Mouse (Mus musculus): ENCODE measurements at regions not wholly inside any gene's neighbourhood (a gene's known extent, or its start where the extent isn't known, plus 50 kb on each side); places are given as distances from the start of the nearest gene placed in this dataset.

DNA sequence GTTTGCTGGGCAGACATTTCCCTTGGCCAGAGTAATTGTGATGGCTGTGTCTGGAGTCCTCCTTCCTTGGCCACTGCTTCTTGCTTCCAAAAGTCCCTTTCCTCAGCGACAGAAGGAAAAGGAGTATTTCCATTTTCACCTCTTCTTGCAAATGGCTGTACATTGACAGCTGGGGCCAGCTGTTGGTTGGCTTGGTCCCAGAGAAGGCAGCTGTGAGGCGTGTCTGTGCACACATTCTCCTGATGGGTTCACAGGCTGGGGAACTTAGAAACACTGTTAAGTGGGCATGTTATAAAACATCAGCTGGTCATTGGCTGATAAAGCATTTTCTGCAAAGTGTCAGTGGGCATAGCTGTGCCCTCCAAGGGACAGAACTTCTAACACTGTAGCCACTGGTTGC lies 290.4 kb upstream of the Trpc7 start:
- TF ChIP-seq EP300 (IDR thresholded peaks at IDR 0.05; ENCODE audit: low read depth), result no peak
- Histone ChIP-seq H3K27ac (ENCODE audit: low read depth) (no peak overlapping the region), H3K27me3 (ENCODE audit: control insufficient read depth, insufficient read depth, low read length) (no peaks in the 10 kb centered on the region), H3K36me3 (replicated peaks; ENCODE audit: control insufficient read depth, insufficient read depth, low read length) (no peaks in the 10 kb centered on the region), H3K9ac (replicated peaks; ENCODE audit: low read depth, low read length) (no peak overlapping the region), H3K4me1 (ENCODE audit: control insufficient read depth, insufficient read depth) (no peaks in the 10 kb centered on the region), H3K4me3 (ENCODE audit: low read depth, low read length) (no peak overlapping the region), H3K4me2 (ENCODE audit: low read depth, low read length) (no peak overlapping the region), H3K9me3 (replicated peaks; ENCODE audit: control insufficient read depth, low read length) (no peaks in the 10 kb centered on the region)
- 68% methylated on average over 2 of the region's 2 CpGs for WGBS
- no peak for DNase-seq (ENCODE audit: low spot score)
- no peak for ATAC-seq (ENCODE audit: insufficient read depth, low read depth)

DNA sequence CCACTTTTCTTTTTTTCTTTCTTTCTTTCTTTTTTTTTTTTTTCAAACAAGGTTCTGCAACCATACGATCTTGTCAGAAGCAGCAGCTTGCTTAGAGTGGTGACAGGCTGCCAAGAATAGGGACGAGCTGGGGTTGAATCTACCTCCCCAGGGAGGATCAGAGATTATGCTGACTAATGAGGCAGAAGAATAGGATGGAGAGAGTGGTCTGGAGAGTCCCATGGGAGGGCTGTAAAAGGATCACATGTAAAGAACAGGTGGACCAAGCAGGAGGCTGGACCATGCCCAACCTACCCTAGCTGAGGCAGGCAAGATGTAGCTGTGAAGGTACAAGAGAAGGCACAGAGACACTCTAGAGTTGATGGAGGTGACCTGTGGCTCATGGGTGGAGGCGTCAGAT lies 274.4 kb upstream of the Trpc7 start:
- no peak for ATAC-seq (ENCODE audit: insufficient read depth, low read depth)

DNA sequence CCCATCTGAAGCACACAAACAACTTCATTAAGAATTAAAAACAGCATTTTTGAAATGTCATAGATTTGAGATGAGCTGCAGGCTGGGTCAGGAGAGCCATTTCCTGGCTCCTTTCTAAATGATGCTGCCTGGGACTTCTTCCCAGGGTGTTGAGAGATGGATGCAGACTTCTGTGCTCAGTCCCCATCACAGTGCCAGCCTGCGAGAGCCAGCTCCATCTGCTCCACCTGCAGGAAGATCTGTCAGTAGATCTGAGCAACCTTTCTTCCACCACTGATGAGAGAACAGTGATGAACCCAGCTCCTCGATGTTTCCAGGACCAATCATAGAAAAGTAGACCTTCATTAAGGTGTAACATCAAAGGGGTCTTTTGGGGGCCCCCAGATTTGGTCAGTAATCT lies 273.8 kb upstream of the Trpc7 start:
- 83% methylated on average over 2 of the region's 2 CpGs for WGBS
- Histone ChIP-seq H3K4me1 (ENCODE audit: control insufficient read depth, insufficient read depth) (no peaks in the 10 kb centered on the region), H3K27me3 (ENCODE audit: control insufficient read depth, insufficient read depth, low read length) (no peaks in the 10 kb centered on the region), H3K27ac (ENCODE audit: low read depth) (no peak overlapping the region), H3K9me3 (replicated peaks; ENCODE audit: control insufficient read depth, low read length) (no peaks in the 10 kb centered on the region), H3K4me2 (ENCODE audit: low read depth, low read length) (no peak overlapping the region), H3K36me3 (replicated peaks; ENCODE audit: control insufficient read depth, insufficient read depth, low read length) (no peaks in the 10 kb centered on the region), H3K9ac (replicated peaks; ENCODE audit: low read depth, low read length) (no peak overlapping the region), H3K4me3 (ENCODE audit: low read depth, low read length) (no peak overlapping the region)
- TF ChIP-seq EP300 (IDR thresholded peaks at IDR 0.05; ENCODE audit: low read depth) (no peak), CTCF (IDR thresholded peaks at IDR 0.05; ENCODE audit: low read depth) (no peak)
- ATAC-seq (ENCODE audit: insufficient read depth, low read depth) (no peak), DNase-seq (ENCODE audit: low spot score) (no peak)

More for the DNA sequence above, 274.4 kb upstream of the Trpc7 start:
- Histone ChIP-seq H3K4me2 (ENCODE audit: low read depth, low read length) (no peak overlapping the region), H3K9ac (replicated peaks; ENCODE audit: low read depth, low read length) (no peak overlapping the region), H3K9me3 (replicated peaks; ENCODE audit: control insufficient read depth, low read length) (no peaks in the 10 kb centered on the region), H3K4me1 (ENCODE audit: control insufficient read depth, insufficient read depth) (no peaks in the 10 kb centered on the region), H3K27me3 (ENCODE audit: control insufficient read depth, insufficient read depth, low read length) (no peaks in the 10 kb centered on the region), H3K36me3 (replicated peaks; ENCODE audit: control insufficient read depth, insufficient read depth, low read length) (no peaks in the 10 kb centered on the region), H3K4me3 (ENCODE audit: low read depth, low read length) (no peak overlapping the region), H3K27ac (ENCODE audit: low read depth) (no peak overlapping the region)
- no peak for TF ChIP-seq EP300 (IDR thresholded peaks at IDR 0.05; ENCODE audit: low read depth)
- no peak for TF ChIP-seq CTCF (IDR thresholded peaks at IDR 0.05; ENCODE audit: low read depth)
- no peak for DNase-seq (ENCODE audit: low spot score)
- WGBS, result 49% methylated on average over 3 of the region's 3 CpGs

DNA sequence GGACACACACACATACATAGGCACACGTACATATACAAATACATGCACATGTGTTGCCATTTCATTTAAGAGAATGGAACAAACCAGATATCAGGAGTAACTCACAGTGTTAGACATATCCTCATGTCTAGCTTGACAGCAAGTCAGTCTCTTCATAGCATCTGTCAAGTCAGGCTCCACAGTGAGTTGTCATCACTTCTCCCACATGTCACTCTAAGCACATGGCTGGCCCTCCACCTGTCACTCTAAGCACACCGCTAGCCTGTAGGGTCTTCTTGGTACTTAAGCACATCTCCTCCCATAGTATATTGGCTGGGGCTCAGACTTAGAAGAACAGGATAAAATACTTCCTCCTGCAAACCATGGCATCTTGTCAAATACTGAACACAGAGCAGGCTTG lies 269.6 kb upstream of the Trpc7 start:
- H3K9me3 ChIP-seq (replicated peaks; ENCODE audit: control insufficient read depth, low read length), result no peaks in the 10 kb centered on the region
- TF ChIP-seq EP300 (IDR thresholded peaks at IDR 0.05; ENCODE audit: low read depth) (no peak), CTCF (IDR thresholded peaks at IDR 0.05; ENCODE audit: low read depth) (no peak)
- DNase-seq (ENCODE audit: low spot score) (no peak), ATAC-seq (ENCODE audit: insufficient read depth, low read depth) (no peak)
- H3K4me3 ChIP-seq (ENCODE audit: low read depth, low read length), result no peak overlapping the region
- no peak overlapping the region for H3K9ac ChIP-seq (replicated peaks; ENCODE audit: low read depth, low read length)
- H3K27ac ChIP-seq (ENCODE audit: low read depth), result no peak overlapping the region
- no peaks in the 10 kb centered on the region for H3K27me3 ChIP-seq (ENCODE audit: control insufficient read depth, insufficient read depth, low read length)
- WGBS, result 72% methylated on average over 2 of the region's 2 CpGs
- H3K4me1 ChIP-seq (ENCODE audit: control insufficient read depth, insufficient read depth), result no peaks in the 10 kb centered on the region
- no peaks in the 10 kb centered on the region for H3K36me3 ChIP-seq (replicated peaks; ENCODE audit: control insufficient read depth, insufficient read depth, low read length)
- no peak overlapping the region for H3K4me2 ChIP-seq (ENCODE audit: low read depth, low read length)

DNA sequence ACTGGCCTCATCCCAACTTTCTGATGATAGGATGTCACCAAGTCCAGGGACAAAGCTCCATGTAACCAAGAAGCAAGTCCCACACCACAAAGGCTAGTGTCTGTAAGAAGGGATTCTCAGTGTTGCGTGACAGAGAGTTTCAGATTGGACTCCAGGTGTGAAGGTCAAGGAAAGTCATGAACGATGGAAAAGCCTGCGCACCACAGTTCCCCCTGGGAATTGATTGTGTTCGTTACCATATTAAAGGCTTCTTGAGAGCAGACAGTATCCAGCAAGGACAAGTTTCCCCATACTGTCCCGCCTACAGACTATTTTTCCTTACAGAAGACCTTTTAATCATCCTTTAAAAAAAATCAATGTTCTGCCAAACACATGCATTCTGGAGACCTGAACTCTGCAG lies 257.0 kb upstream of the Trpc7 start:
- DNase-seq (ENCODE audit: low spot score) (no peak), ATAC-seq (ENCODE audit: insufficient read depth, low read depth) (no peak)
- 71% methylated on average over 5 of the region's 5 CpGs for WGBS
- Histone ChIP-seq H3K36me3 (replicated peaks; ENCODE audit: control insufficient read depth, insufficient read depth, low read length) (no peaks in the 10 kb centered on the region), H3K4me2 (ENCODE audit: low read depth, low read length) (no peak overlapping the region), H3K4me3 (ENCODE audit: low read depth, low read length) (no peak overlapping the region), H3K9ac (replicated peaks; ENCODE audit: low read depth, low read length) (no peak overlapping the region), H3K27me3 (ENCODE audit: control insufficient read depth, insufficient read depth, low read length) (no peaks in the 10 kb centered on the region), H3K27ac (ENCODE audit: low read depth) (no peak overlapping the region), H3K9me3 (replicated peaks; ENCODE audit: control insufficient read depth, low read length) (no peaks in the 10 kb centered on the region), H3K4me1 (ENCODE audit: control insufficient read depth, insufficient read depth) (no peaks in the 10 kb centered on the region)
- TF ChIP-seq EP300 (IDR thresholded peaks at IDR 0.05; ENCODE audit: low read depth), result no peak
- no peak for TF ChIP-seq CTCF (IDR thresholded peaks at IDR 0.05; ENCODE audit: low read depth)

DNA sequence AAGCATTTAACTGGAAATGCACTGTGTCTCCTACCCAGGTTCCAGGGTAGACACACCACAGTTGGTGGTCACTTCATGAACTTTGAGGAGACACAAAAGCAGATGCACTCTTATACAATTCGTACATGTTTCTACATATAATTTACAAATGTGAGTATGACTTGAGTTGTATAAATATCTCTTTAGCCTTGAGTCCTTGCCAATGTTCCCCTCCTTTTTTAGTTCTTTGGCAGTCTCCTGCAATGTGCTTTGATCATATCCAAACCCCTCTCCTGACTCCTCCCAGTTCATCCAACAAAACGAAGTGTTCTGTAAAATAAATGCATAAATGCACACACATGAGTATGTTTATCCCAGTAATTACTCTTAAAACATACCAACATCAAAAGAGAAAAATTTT lies 251.8 kb upstream of the Trpc7 start:
- Histone ChIP-seq H3K9ac (replicated peaks; ENCODE audit: low read depth, low read length) (no peak overlapping the region), H3K4me2 (ENCODE audit: low read depth, low read length) (no peak overlapping the region), H3K4me1 (ENCODE audit: control insufficient read depth, insufficient read depth) (no peaks in the 10 kb centered on the region), H3K27ac (ENCODE audit: low read depth) (no peak overlapping the region), H3K9me3 (replicated peaks; ENCODE audit: control insufficient read depth, low read length) (no peaks in the 10 kb centered on the region), H3K27me3 (ENCODE audit: control insufficient read depth, insufficient read depth, low read length) (no peaks in the 10 kb centered on the region), H3K4me3 (ENCODE audit: low read depth, low read length) (no peak overlapping the region), H3K36me3 (replicated peaks; ENCODE audit: control insufficient read depth, insufficient read depth, low read length) (no peaks in the 10 kb centered on the region)
- WGBS, result 66% methylated on average over 2 of the region's 2 CpGs
- TF ChIP-seq CTCF (IDR thresholded peaks at IDR 0.05; ENCODE audit: low read depth) (no peak), EP300 (IDR thresholded peaks at IDR 0.05; ENCODE audit: low read depth) (no peak)
- DNase-seq (ENCODE audit: low spot score), result no peak
- no peak for ATAC-seq (ENCODE audit: insufficient read depth, low read depth)
